Mouse (Mus musculus): ENCODE measurements around the gene Igf1r.

The Igf1r gene

GRCm38 (mm10) chr7:67957376-67957775 lies 4.7 kb downstream of the Igf1r start:
- no peak for DNase-seq (ENCODE audit: low spot score in 2 of 2)

- DNase-seq (ENCODE audit: low spot score in 2 of 2), result no peak
These were observed 5.4 kb downstream of the Igf1r start for GRCm38 (mm10) chr7:67958045-67958444.

- DNase-seq (ENCODE audit: low spot score in 2 of 2), result no peak
These were observed 8.1 kb downstream of the Igf1r start for GRCm38 (mm10) chr7:67960701-67961100.

- DNase-seq (ENCODE audit: low spot score in 2 of 2), result peak; percentile 74 to 86
These were observed 9.1 kb downstream of the Igf1r start for GRCm38 (mm10) chr7:67961567-67962267.

- DNase-seq (ENCODE audit: low spot score in 2 of 2), result no peak
These were observed 11.1 kb downstream of the Igf1r start for GRCm38 (mm10) chr7:67963691-67964090.

GRCm38 (mm10) chr7:67968394-67968793 lies 15.8 kb downstream of the Igf1r start:
- no peak for DNase-seq (ENCODE audit: low spot score in 2 of 2)

GRCm38 (mm10) chr7:67969076-67969475 lies 16.4 kb downstream of the Igf1r start:
- peak in 1 of 2 experiments; percentile 29 for DNase-seq (ENCODE audit: low spot score in 2 of 2)

- no peak for DNase-seq (ENCODE audit: low spot score in 2 of 2)
These were observed 20.8 kb downstream of the Igf1r start for GRCm38 (mm10) chr7:67973180-67974014.

- DNase-seq (ENCODE audit: low spot score in 2 of 2), result no peak
These were observed 29.3 kb downstream of the Igf1r start for GRCm38 (mm10) chr7:67981956-67982355.

- DNase-seq (ENCODE audit: low spot score in 2 of 2), result no peak
These were observed 30.2 kb downstream of the Igf1r start for GRCm38 (mm10) chr7:67982809-67983208.

GRCm38 (mm10) chr7:67983451-67983850 lies 30.8 kb downstream of the Igf1r start:
- no peak for DNase-seq (ENCODE audit: low spot score in 2 of 2)

- DNase-seq (ENCODE audit: low spot score in 2 of 2), result no peak
These were observed 32.4 kb downstream of the Igf1r start for GRCm38 (mm10) chr7:67985003-67985416.

- no peak for DNase-seq (ENCODE audit: low spot score in 2 of 2)
These were observed 32.9 kb downstream of the Igf1r start for GRCm38 (mm10) chr7:67985511-67985910.

- DNase-seq (ENCODE audit: low spot score in 2 of 2), result no peak
These were observed 33.6 kb downstream of the Igf1r start for GRCm38 (mm10) chr7:67986277-67986676.

GRCm38 (mm10) chr7:67986816-67987215 lies 34.2 kb downstream of the Igf1r start:
- no peak for DNase-seq (ENCODE audit: low spot score in 2 of 2)

GRCm38 (mm10) chr7:67989376-67989775 lies 36.7 kb downstream of the Igf1r start:
- DNase-seq (ENCODE audit: low spot score in 2 of 2), result no peak

- DNase-seq (ENCODE audit: low spot score in 2 of 2), result no peak
These were observed 41.0 kb downstream of the Igf1r start for GRCm38 (mm10) chr7:67993614-67994013.

- DNase-seq (ENCODE audit: low spot score in 2 of 2), result no peak
These were observed 41.8 kb downstream of the Igf1r start for GRCm38 (mm10) chr7:67994346-67994858.

GRCm38 (mm10) chr7:67995276-67995675 lies 42.6 kb downstream of the Igf1r start:
- no peak for DNase-seq (ENCODE audit: low spot score in 2 of 2)

- no peak for DNase-seq (ENCODE audit: low spot score in 2 of 2)
These were observed 43.8 kb downstream of the Igf1r start for GRCm38 (mm10) chr7:67996202-67996960.

- DNase-seq (ENCODE audit: low spot score in 2 of 2), result no peak
These were observed 48.6 kb downstream of the Igf1r start for GRCm38 (mm10) chr7:68001269-68001668.

GRCm38 (mm10) chr7:68006074-68006473 lies 53.4 kb downstream of the Igf1r start:
- no peak for DNase-seq (ENCODE audit: low spot score in 2 of 2)

Measured in urinary bladder, postnatal 4 days (tissue).